Mouse (Mus musculus) limb, embryonic 15.5 days (tissue): ENCODE data around the gene Ces1d. TPM values are rescaled to one million over a fixed set of nuclear protein-coding genes. Genes with fewer than 3 reads are reported as not detected.
"Not testable (repeated sequence)": the region's sequence is repeated elsewhere in the genome, so short reads cannot be mapped to it uniquely, and the experiment has no call there.

ENCODE experiments used
- ATAC-seq: fragments of 200-750 bp; cut with Nextera tagmentation; 2 replicates; pipeline ENCODE4 v1.8.0; 2017; ENCODE audit warnings: low read depth, moderate TSS enrichment; ENCODE audit not compliant: insufficient number of reproducible peaks, low FRiP score, low TSS enrichment
- H3K27ac ChIP-seq: fragments of 300-500 bp; sonication (generic); 2 replicates; pipeline ENCODE4 v1.5.1; 2015; ENCODE audit warnings: moderate library complexity, mild to moderate bottlenecking, inconsistent platforms
- H3K27me3 ChIP-seq: fragments of 300-500 bp; sonication (generic); 2 replicates; pipeline ENCODE4 v1.6.1; 2015; ENCODE audit warnings: inconsistent platforms
- H3K36me3 ChIP-seq: fragments of 300-500 bp; sonication (generic); 2 replicates; pipeline ENCODE4 v1.6.1; 2015; ENCODE audit warnings: inconsistent platforms
- H3K4me1 ChIP-seq: fragments of 300-500 bp; sonication (generic); 2 replicates; pipeline ENCODE4 v1.6.1; 2015; ENCODE audit warnings: inconsistent platforms
- H3K4me2 ChIP-seq: fragments of 300-500 bp; sonication (generic); 2 replicates; pipeline ENCODE4 v1.6.1; 2015; ENCODE audit warnings: mild to moderate bottlenecking, inconsistent platforms
- H3K4me3 ChIP-seq: fragments of 300-500 bp; sonication (generic); 2 replicates; pipeline ENCODE4 v1.5.1; 2015; ENCODE audit warnings: mild to moderate bottlenecking, inconsistent platforms
- H3K9ac ChIP-seq: fragments of 300-500 bp; sonication (generic); 2 replicates; pipeline ENCODE4 v1.6.1; 2015; ENCODE audit warnings: inconsistent platforms
- H3K9me3 ChIP-seq: fragments of 300-500 bp; sonication (generic); 2 replicates; pipeline ENCODE4 v1.6.1; 2016; ENCODE audit warnings: inconsistent platforms
- WGBS: fragments of 180-500 bp; shearing (Covaris S2); methylation state at CpG from one replicate; pipeline ENCODE4 v1.1.7; 2015; 5-methylcytosine and 5-hydroxymethylcytosine counted together
- polyA plus RNA-seq: library from polyadenylated mRNA; unstranded; fragments of >200 nt; fragmentation: Nextera tagmentation; extraction: Ambion mirVana; gene quantifications from 2 replicates; pipeline ENCODE4 v1.2.1, GENCODE M21; 2015

Gene Ces1d
- 0.24 and 0.36 TPM in 2 replicates for polyA plus RNA-seq

DNA sequence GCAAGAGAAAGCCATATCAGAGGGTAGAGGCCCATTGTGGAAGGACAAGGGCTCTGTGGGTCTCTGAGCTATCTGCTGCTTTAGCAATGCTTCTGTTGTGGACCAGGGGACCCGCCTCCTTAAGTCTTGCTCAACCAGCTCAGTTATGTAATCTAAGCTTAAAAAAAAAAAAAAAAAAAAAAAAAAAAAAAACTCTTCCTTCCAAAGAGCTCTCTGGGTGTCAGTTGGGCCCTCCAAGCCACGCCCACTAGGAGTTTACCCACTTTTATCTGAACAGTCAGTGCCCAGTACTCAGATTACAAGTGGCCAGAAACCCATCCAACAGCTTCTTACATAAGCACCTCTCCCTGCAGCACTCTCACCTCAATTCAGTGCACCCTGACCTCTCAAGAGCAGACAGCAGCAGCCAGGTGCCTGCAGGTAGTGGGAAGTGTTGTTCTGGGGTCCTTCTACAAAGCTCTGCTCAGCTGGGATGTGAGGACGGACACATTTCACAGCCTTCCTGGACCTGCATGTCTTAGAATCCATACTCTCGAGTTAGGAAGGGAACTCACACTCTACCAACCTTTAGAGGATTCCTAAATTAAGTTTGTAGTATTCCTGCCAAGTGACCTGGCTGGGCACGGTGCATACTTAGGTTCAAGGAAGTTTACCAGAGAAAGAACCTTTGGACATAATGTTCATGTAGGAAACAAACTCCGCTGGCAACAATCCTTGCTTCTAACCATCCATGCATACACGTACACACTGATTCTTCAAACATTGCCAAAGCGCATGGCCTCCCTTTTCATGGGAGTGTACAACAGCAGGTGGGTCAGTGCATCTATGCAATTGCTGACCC is at the start of gene Ces1d:
Ces1d (minus strand) TSS at position 154 of the 841 bp plus-strand sequence.
- H3K9ac ChIP-seq, result no peak within 1 kb of the TSS
- H3K4me3 ChIP-seq, result no peak within 1 kb of the TSS
- no peak within 1 kb of the TSS for H3K4me2 ChIP-seq

GRCm38 (mm10) chr8:93246057-93246456 is 48.4 kb upstream of the Ces1d start:
- no peak overlapping the region for H3K4me2 ChIP-seq
- ATAC-seq, result no peak
- 86% methylated on average over 2 of the region's 2 CpGs for whole genome bisulfite sequencing
- no peaks in the 10 kb centered on the region for H3K27me3 ChIP-seq
- no peak overlapping the region for H3K27ac ChIP-seq
- no peaks in the 10 kb centered on the region for H3K9me3 ChIP-seq
- no peak overlapping the region for H3K4me3 ChIP-seq
- H3K4me1 ChIP-seq, result no peaks in the 10 kb centered on the region
- no peak overlapping the region for H3K9ac ChIP-seq
- H3K36me3 ChIP-seq, result no peaks in the 10 kb centered on the region

More for the DNA sequence above, at the start of gene Ces1d:
- H3K36me3 ChIP-seq, result no peaks in the 10 kb centered on the region
- no peak for ATAC-seq
- H3K9me3 ChIP-seq, result no peaks in the 10 kb centered on the region
- no peaks in the 10 kb centered on the region for H3K27me3 ChIP-seq
- WGBS, result 75% methylated on average over 8 of the region's 8 CpGs
- H3K27ac ChIP-seq, result no peak within 1 kb of the TSS
- H3K4me1 ChIP-seq, result no peaks in the 10 kb centered on the region

DNA sequence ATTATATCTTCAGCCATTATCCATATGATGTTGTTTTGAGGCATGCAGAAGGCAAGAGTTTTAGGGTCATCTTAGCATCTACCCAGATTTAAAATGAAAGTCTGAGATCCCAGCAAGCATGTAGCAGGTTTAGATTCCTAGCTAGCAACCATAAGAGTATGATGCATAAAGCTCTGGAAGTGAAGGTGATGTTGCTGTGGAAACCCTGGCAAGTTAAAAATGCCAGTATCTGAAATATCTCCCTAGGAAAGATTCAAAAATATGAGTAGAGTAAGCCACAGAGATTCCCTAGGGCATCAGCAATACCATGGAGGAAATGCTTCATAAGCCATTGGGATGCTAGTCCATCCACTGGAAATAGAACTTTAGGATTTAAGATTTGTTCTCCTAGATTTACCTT is 42.2 kb upstream of the Ces1d start:
- H3K4me3 ChIP-seq, result no peak overlapping the region
- no peaks in the 10 kb centered on the region for H3K27me3 ChIP-seq
- no peak overlapping the region for H3K27ac ChIP-seq
- no peaks in the 10 kb centered on the region for H3K36me3 ChIP-seq
- H3K9me3 ChIP-seq, result no peaks in the 10 kb centered on the region
- H3K4me2 ChIP-seq, result no peak overlapping the region
- H3K9ac ChIP-seq, result no peak overlapping the region
- H3K4me1 ChIP-seq, result no peaks in the 10 kb centered on the region
- no peak for ATAC-seq

DNA sequence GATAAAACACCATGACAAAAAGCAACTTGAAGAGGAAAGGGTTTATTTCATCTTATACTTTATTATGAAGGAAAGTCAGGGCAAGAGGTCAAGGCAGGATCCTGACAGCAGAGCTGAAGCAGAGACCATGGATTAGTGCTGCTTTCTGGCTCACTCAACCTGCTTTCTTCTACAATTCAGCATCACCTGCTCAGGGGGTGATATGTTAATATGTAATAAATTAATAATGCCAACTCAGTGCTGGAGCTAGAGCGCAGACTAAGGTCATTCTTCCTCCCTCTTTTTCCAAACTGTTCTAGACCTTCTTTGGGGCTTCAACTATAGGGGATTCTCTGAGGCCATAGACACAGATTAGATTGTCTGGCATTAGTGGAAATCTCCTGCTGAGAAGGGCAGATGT is 38.0 kb upstream of the Ces1d start:
- Histone ChIP-seq H3K4me2 (no peak overlapping the region), H3K36me3 (no peaks in the 10 kb centered on the region), H3K27ac (no peak overlapping the region), H3K27me3 (no peaks in the 10 kb centered on the region), H3K4me1 (no peaks in the 10 kb centered on the region), H3K4me3 (no peak overlapping the region), H3K9me3 (no peaks in the 10 kb centered on the region), H3K9ac (no peak overlapping the region)
- WGBS, result 88% methylated on average over 1 of the region's 1 CpGs
- no peak for ATAC-seq

- Histone ChIP-seq H3K36me3 (no peaks in the 10 kb centered on the region), H3K9me3 (no peaks in the 10 kb centered on the region), H3K4me2 (no peak overlapping the region), H3K4me1 (no peaks in the 10 kb centered on the region), H3K4me3 (no peak overlapping the region), H3K27me3 (no peaks in the 10 kb centered on the region), H3K27ac (no peak overlapping the region), H3K9ac (no peak overlapping the region)
- 88% methylated on average over 1 of the region's 1 CpGs for WGBS
- no peak for ATAC-seq
These were observed 37.1 kb upstream of the Ces1d start for GRCm38 (mm10) chr8:93234706-93235105.

DNA sequence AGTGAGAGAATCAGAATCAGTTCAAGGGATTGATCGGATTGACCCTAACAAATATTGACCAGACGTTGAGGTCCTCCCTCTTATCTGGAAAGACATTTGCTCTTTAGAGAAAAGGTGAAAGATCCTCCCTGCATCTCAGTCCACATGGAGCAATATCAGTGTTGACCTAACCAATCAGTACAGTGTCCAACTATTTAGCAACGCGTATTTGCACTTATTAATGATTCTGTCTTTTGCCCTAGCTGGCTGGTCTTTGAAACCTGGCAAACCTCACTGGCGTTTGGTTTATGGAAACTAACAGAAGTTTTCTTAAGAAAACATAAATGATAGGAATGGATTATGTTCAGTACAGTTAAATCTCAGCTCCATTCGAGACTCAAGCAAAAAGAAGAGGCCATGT is 36.4 kb upstream of the Ces1d start:
- ATAC-seq, result no peak
- H3K27ac ChIP-seq, result no peak overlapping the region
- H3K9ac ChIP-seq, result no peak overlapping the region
- H3K4me2 ChIP-seq, result no peak overlapping the region
- H3K27me3 ChIP-seq, result no peaks in the 10 kb centered on the region
- no peaks in the 10 kb centered on the region for H3K4me1 ChIP-seq
- H3K36me3 ChIP-seq, result no peaks in the 10 kb centered on the region
- no peaks in the 10 kb centered on the region for H3K9me3 ChIP-seq
- H3K4me3 ChIP-seq, result no peak overlapping the region
- WGBS, result 83% methylated on average over 6 of the region's 6 CpGs

DNA sequence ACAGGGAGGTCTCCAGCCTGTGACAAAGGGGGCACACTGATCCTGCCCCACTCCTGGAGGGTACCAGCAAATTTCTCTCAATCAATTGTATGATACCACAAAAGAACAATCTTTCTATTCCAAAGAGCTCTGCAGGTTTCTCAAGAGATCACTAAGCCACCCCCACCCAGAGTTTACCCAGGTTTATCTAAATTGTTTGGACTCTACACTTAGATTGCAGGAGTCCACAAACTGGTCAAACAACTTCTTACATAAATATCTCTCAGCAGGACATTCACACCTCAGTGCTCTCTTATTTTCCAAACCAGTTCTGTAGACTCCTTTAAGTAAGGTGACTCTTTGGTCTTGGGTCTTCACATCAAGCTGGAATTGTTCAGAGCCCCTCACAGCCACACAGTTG is 31.8 kb upstream of the Ces1d start, which contains the start of gene Ces1e:
Ces1e (minus strand) TSS at position 174 of the 400 bp plus-strand sequence.
- Histone ChIP-seq H3K27ac (no peak within 1 kb of the TSS), H3K4me1 (no peaks in the 10 kb centered on the region), H3K9me3 (no peaks in the 10 kb centered on the region), H3K9ac (no peak within 1 kb of the TSS), H3K27me3 (no peaks in the 10 kb centered on the region), H3K4me3 (no peak within 1 kb of the TSS), H3K36me3 (no peaks in the 10 kb centered on the region), H3K4me2 (no peak within 1 kb of the TSS)
- no peak for ATAC-seq

DNA sequence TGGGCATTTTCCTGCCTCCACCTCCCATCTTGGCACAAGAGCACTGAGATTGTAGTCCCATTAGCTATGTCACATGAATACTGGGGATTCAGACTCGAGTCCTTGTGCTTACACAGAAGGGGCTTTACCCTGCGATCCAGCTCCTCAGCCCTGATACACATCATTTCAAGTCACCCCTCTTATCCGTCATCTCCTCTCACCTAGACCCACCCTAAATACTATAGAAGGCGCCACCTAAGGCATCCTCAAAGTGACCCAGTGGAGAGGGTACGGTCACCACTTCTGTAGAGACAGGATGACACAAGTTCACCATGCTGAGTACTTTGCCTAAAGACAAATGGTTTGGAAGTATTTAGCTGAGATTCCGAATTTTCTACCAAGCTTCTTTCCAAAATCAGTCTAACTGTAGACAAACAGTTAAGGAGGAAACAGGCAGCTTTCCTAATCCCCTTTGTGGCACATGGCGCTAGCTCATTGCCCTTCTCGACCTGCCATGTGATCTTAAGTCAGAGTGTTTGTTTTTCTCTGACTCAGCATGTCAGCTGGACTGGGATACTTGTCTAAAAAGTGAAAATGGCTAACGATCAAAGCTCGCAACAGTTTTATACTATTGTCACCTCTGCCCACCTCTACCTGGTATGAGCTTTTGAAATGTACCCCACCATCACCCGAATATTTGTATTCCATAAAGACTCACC is 31.2 kb upstream of the Ces1d start:
- Histone ChIP-seq H3K36me3 (no peaks in the 10 kb centered on the region), H3K27ac (no peak overlapping the region), H3K4me3 (no peak overlapping the region), H3K4me1 (no peaks in the 10 kb centered on the region), H3K9ac (no peak overlapping the region), H3K27me3 (no peaks in the 10 kb centered on the region), H3K4me2 (no peak overlapping the region), H3K9me3 (no peaks in the 10 kb centered on the region)
- 66% methylated on average over 11 of the region's 11 CpGs for WGBS
- ATAC-seq, result no peak

GRCm38 (mm10) chr8:93226471-93226870 is 28.8 kb upstream of the Ces1d start:
- not testable (repeated sequence) for ATAC-seq, H3K9me3 ChIP-seq, H3K27ac ChIP-seq, H3K36me3 ChIP-seq, H3K4me1 ChIP-seq, H3K9ac ChIP-seq, H3K27me3 ChIP-seq, H3K4me3 ChIP-seq, H3K4me2 ChIP-seq
- WGBS, result 95% methylated on average over 1 of the region's 1 CpGs

DNA sequence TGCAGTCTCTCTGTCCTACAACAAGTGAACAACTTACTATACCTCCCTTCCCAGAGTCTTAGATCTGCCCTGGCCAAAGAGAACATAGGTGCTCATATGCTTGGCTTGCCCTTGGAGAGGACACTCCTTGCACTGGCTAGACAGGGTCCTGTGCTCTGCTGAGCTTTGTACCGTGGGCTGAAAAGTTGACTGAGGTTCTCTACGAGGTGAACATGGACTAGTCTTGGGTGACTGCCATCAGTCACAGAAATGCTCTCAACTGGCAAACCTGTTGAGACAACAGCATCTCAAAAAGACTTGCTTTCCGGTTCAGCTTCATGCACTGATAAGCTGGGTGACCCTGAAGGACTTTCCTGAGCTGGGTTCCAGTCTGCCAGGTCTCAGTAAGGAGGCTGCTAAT is 24.3 kb upstream of the Ces1d start:
- WGBS, result 80% methylated on average over 3 of the region's 3 CpGs
- ATAC-seq, result no peak
- no peak overlapping the region for H3K27ac ChIP-seq

DNA sequence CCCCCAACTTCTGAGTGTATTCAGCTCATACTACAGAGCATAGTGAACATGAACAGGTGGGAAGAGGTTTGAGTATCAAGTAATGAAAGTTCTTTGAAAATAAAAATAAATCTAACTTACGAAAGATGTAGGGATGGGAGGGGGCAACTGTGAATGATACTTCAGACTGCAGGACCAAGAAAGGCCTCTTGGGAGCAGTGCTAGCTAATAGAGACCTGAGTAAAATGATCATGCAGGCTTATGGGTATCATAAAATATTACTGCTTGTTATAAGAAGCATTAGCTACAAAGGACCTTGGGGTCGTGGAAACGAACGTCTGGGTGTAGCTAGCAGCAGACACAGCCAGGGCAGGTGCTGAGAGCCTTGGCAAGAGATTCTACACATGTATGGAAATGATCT is 20.2 kb upstream of the Ces1d start:
- Histone ChIP-seq H3K36me3 (no peaks in the 10 kb centered on the region), H3K4me3 (no peak overlapping the region), H3K9ac (no peak overlapping the region), H3K4me2 (no peak overlapping the region), H3K4me1 (no peaks in the 10 kb centered on the region), H3K27me3 (no peaks in the 10 kb centered on the region), H3K9me3 (no peaks in the 10 kb centered on the region), H3K27ac (no peak overlapping the region)
- ATAC-seq, result no peak
- 22% methylated on average over 4 of the region's 4 CpGs for WGBS

More for the DNA sequence above, 24.3 kb upstream of the Ces1d start:
- Histone ChIP-seq H3K36me3 (no peaks in the 10 kb centered on the region), H3K27me3 (no peaks in the 10 kb centered on the region), H3K4me2 (no peak overlapping the region), H3K9me3 (no peaks in the 10 kb centered on the region), H3K9ac (no peak overlapping the region), H3K4me3 (no peak overlapping the region), H3K4me1 (no peaks in the 10 kb centered on the region)

DNA sequence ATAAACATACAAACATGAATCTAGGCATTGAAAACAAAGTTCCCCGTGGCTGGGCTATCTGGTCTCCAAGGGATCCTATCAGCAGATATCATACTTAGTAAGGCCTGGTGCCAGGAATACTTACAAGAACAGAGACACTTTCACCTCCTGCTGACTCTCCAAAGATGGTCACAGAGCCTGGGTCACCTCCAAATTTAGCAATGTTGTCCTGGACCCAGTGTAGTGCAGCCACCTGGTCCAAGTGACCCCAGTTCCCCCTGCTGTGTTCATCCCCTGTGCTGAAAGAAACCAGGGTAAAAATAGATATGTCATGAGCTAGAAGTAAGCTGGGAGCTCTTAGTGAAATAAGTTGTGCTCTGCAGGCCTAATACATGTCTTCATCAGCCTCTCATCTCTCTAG is 19.7 kb upstream of the Ces1d start:
- 64% methylated on average over 1 of the region's 1 CpGs for WGBS
- Histone ChIP-seq H3K9me3 (no peaks in the 10 kb centered on the region), H3K4me3 (no peak overlapping the region), H3K4me2 (no peak overlapping the region), H3K9ac (no peak overlapping the region), H3K27ac (no peak overlapping the region), H3K36me3 (no peaks in the 10 kb centered on the region), H3K4me1 (no peaks in the 10 kb centered on the region), H3K27me3 (no peaks in the 10 kb centered on the region)
- ATAC-seq, result no peak
